Mouse (Mus musculus) olfactory bulb, adult 2 months (tissue): Measurements from ENCODE around the gene Asna1.

Source experiments
- CTCF ChIP-seq: fragments of 200-500 bp; IDR thresholded peaks from 2 replicates; pipeline ENCODE4 v1.5.1; 2012; ENCODE audit warnings: low read depth, mild to moderate bottlenecking, low read length, moderate library complexity; ENCODE audit not compliant: insufficient read depth
- POLR2A ChIP-seq: fragments of 200-500 bp; IDR thresholded peaks from 2 replicates; pipeline ENCODE4 v1.6.1; 2012; ENCODE audit warnings: mild to moderate bottlenecking, low read depth, low read length, moderate library complexity; ENCODE audit not compliant: insufficient read depth

- no peak for TF ChIP-seq POLR2A
- no peak for TF ChIP-seq CTCF
These were observed 35.8 kb downstream of the Asna1 start for GRCm38 (mm10) chr8:84989311-84989731.
